Mouse (Mus musculus) embryo, embryonic 10 days (tissue): ENCODE results near the gene Gm20671.
A peak's percentile ranks its signal among the peaks of the same experiment; 100 is the strongest.
"Not testable (repeated sequence)": the region's sequence is repeated elsewhere in the genome, so short reads cannot be mapped to it uniquely, and the experiment has no call there.

Experiments
- DNase-seq: peaks from one replicate; pipeline ENCODE4 v3.0.0-alpha.2; 2015; ENCODE audit warnings: low spot score

Gm20671 gene

GRCm38 (mm10) chr5:32827009-32827408 lies at the start of gene Gm20671:
Gene Gm20671 (minus strand): TSS chr5:32827109.
- no peak for DNase-seq

- DNase-seq = no peak
These were observed 45.4 kb upstream of the Gm20671 start for GRCm38 (mm10) chr5:32872346-32872745.

- no peak for DNase-seq
These were observed 42.6 kb upstream of the Gm20671 start for GRCm38 (mm10) chr5:32869389-32870024.

GRCm38 (mm10) chr5:32863253-32864228 lies 36.6 kb upstream of the Gm20671 start, which contains the start of gene Depdc5:
Gene Depdc5 (plus strand): TSS chr5:32863701.
- peak; percentile 94 for DNase-seq

- no peak for DNase-seq
These were observed 35.7 kb upstream of the Gm20671 start for GRCm38 (mm10) chr5:32862469-32863132.

GRCm38 (mm10) chr5:32861082-32861481 lies 34.2 kb upstream of the Gm20671 start:
- DNase-seq = no peak

GRCm38 (mm10) chr5:32857781-32858220 lies 30.9 kb upstream of the Gm20671 start:
- peak; percentile 75 for DNase-seq

- DNase-seq = not testable (repeated sequence)
These were observed 28.4 kb upstream of the Gm20671 start for GRCm38 (mm10) chr5:32855274-32855673.

GRCm38 (mm10) chr5:32854818-32855217 lies 27.9 kb upstream of the Gm20671 start:
- DNase-seq = no peak

- peak; percentile 96 for DNase-seq
These were observed 27.0 kb upstream of the Gm20671 start, which contains the start of gene Prr14l for GRCm38 (mm10) chr5:32853731-32854507. Gene Prr14l (minus strand): TSS chr5:32854256.

GRCm38 (mm10) chr5:32852026-32852425 lies 25.1 kb upstream of the Gm20671 start:
- DNase-seq = no peak

- not testable (repeated sequence) for DNase-seq
These were observed 22.7 kb upstream of the Gm20671 start for GRCm38 (mm10) chr5:32849580-32849979.

GRCm38 (mm10) chr5:32849178-32849577 lies 22.3 kb upstream of the Gm20671 start:
- no peak for DNase-seq

GRCm38 (mm10) chr5:32840029-32840428 lies 13.1 kb upstream of the Gm20671 start:
- no peak for DNase-seq

GRCm38 (mm10) chr5:32836976-32837375 lies 10.1 kb upstream of the Gm20671 start:
- DNase-seq = no peak

- no peak for DNase-seq
These were observed 7.6 kb upstream of the Gm20671 start for GRCm38 (mm10) chr5:32834497-32834896.

- no peak for DNase-seq
These were observed 3.1 kb upstream of the Gm20671 start for GRCm38 (mm10) chr5:32830054-32830453.

- DNase-seq = not testable (repeated sequence)
These were observed 1.9 kb upstream of the Gm20671 start for GRCm38 (mm10) chr5:32828766-32829165.

GRCm38 (mm10) chr5:32820471-32820870 lies 6.4 kb downstream of the Gm20671 start:
- no peak for DNase-seq

GRCm38 (mm10) chr5:32815396-32815795 lies 11.5 kb downstream of the Gm20671 start:
- no peak for DNase-seq

- not testable (repeated sequence) for DNase-seq
These were observed 40.5 kb downstream of the Gm20671 start for GRCm38 (mm10) chr5:32786454-32786853.
